Mouse (Mus musculus) ovary, postnatal 14 days (tissue): ENCODE measurements around the gene Tuft1.
"Not testable (repeated sequence)": the region's sequence is repeated elsewhere in the genome, so short reads cannot be mapped to it uniquely, and the experiment has no call there.

Experiments
- DNase-seq: peaks from one replicate; pipeline ENCODE4 v3.0.0; 2022; ENCODE audit warnings: low spot score

The Tuft1 gene

DNA sequence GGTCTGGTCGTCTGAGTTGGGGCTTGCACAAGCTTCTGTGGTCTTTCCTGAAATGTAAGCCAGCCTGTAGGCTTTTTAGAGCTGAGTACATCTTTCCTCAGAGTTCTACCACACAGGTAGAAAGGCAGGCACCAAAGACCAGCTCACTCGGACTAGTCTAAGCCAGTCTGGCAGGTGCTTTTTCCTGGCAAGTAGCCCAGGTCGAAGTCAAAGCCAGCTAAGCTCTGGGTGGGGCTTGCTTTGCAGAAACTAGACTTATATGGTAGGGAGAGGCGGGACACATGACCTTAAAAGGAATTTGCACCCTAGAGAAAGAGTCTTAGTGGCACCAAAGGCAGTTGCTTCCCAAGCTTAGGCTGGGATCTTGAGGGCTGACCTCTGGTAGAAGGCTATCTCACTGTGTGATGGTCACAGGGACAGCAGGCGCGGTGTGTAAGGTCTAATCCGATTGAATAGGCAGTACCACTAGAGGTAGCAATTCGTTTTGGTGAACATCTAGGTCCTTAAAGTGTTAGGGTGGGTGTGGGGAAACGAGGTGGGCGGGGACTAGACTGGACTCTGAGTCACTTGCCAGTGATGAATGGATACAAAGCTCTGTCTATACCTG is 573 bp upstream of the Tuft1 start:
- DNase-seq, result not testable (repeated sequence)

DNA sequence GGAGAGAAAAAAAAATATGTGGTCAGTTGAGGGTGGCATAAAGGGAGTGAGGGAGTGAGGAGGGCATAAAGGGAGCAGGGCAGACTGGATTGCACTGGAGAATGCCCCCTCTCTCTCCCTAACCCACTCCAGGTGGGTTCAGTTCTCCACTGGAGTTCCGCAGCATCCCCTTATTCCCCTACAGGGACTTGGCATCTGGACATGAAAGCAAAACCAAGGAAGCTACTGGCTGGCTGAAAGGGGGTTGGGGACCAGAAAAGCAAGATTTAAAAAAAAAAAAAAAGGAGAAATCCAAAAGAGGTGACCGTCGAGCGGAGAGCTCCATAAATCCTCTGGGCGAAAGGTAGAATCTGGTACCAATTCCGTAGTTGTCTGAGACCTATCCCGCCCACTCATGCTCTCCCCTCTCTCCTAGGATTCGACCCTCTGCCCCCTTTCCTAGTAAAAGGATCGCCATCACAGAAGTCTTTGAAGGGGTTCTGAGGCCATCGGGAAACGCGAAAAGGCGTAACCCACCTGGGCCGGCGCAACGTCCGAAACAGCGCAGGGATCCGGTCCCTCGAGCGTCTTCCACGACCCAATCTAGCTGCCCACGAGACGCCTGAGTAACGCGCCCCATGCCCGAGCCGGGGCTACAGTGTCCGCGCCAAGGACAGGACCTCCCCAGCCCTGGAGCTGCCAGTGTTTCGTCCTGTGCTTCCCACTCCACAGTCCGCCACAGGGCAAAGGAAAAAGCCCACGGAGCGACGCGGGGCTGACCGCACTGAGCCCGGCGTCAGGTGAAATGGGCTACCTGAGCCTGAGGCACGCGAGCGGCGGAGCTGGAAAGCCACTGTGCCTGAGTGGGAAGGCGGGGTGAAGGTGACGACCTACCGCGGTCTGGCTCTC is 576 bp downstream of the Tuft1 start:
- not testable (repeated sequence) for DNase-seq

DNA sequence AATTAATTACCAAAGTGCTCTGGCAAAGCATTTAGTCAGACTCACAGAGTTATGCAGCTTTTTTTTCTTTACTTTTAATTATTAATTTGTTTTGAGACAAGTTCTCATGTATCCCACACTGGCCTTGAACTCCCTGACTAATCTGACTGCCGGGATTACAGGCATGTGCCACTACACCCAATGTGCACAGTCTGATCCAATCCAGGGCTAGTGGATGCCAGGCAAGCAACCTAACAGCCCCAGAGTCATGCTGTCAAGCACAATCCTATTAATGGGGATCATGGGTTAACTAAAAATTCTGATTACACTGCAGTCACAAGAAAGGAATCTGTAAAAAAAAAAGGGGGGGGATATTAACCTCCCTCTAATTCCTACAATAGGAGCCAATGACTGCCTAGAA is 4.7 kb downstream of the Tuft1 start:
- not testable (repeated sequence) for DNase-seq

DNA sequence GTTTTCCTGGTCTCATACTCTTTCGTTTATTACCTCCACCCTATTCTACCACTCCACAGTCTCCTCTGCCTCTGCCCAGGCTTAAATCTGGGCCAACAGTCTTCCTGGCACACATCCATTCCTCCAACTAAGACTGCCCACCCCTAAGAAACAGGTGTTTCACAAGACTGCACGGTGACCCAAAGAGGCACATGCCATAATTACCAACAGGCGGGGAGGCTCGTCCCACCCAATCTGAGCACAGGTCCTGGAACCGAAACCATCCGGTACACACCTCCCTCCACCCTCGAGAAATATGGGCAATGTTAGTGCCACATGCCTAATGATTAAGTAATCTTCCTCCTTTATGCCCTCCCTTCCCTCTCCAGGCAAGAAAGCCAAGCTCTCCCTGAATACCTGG is 8.3 kb downstream of the Tuft1 start:
- no peak for DNase-seq

DNA sequence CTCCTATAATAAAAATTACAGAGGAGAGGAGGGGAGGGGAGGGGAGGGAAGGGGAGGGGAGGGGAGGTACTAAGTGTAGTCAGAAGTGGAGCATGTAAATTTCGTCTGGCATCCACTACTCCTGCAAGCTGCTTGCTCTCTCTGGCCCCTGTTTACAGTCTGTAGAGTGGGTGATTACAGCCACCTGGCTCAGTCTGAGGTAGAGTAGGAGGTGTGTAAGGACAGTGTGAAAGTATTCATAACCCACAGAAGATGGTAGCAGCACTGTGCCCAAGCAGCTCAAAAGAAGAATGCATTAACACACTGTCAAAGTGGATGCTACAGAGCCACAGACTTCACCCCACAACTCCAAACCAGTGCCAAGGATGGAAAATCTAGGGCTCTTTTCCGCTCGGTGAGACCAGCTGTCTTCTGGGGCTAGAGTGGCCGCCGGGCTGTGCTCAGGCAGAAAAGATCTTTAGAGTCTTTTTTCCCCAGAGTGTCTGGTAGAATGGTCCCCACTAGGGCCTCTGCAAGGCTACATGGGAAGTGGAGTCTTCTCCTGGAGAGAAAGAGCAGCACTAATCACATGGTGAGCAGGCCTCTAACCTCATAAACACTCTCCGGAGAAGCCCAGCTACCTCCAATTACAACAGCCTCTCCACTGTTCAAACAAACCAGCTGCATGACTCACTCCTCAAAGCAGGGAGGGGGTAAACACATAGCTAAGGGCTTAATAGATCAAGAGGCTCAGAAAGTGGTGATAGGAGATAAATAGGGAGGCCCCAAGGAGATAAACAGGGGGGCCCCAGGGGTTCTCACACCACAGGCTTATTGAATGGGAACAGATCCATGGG is 9.7 kb downstream of the Tuft1 start:
- no peak for DNase-seq

DNA sequence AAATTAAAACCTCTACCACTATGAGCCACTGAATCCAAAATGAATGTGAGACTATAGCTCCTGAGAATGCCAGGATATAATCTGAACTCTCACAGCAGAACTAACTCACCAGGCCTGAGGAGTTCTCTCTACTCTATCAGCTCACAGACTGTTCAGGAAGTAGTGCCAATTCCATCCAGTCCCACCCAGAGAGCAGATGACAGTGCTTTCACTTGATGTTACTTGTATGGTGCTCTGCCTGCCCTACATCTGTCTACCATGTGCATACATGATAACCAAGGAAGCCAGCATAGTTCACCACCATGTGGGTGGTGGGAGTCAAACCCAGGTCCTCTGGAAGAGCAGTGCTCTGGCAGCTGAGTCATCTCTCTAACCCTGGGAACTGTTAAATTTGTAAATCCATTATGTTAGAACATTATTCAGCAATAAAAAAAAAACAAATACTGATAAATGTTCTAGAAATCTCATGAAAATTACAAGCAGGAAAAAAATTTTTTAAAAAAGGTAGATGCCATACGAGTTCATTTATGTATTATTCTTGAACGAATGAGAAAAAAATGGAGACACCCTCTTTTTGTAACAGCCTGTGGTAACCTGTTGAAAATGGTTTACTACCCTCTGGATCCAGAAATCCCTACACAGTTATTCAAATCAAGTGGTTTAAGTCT is 16.0 kb downstream of the Tuft1 start, which contains the start of gene Gm10972:
TSS of gene Gm10972 (plus strand) at position 618 of the 668 bp plus-strand sequence.
- not testable (repeated sequence) for DNase-seq

DNA sequence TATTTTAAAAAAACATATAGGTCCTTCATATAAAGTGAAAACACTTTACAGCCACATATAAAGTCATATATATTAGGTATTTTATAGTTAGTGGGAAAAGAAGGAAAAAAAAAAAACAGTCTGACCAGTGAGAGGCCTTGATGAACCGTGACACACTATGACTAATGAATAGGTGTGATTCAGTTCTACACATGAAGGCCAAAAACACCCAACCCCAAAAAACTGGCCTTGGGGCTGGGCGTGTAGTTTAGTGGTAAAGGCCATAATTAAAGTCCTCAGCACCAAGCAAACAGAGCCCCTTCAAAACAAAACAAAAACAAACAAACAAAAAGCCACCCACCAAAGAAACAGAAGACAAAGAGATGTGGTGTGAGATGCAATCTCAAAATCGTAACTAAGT is 28.8 kb downstream of the Tuft1 start:
- no peak for DNase-seq

DNA sequence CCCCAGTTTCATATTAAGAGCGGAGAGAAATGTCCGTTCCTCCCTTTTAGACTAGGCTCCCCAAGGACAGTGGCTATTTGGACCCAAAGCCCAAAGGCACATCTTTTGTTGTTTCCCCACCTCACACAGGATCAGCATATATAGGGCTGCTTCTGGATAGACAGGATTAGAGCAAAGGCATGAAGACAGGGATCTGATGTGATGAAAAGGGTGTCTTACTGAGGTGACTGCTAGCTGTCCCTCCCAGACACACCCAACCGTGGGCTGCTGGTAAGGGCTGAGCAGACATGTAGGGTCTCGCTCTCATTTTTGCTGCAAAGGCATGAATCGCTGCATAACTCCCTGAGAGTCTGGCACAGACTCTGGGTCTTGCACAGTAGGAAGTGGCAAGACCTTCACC is 30.0 kb downstream of the Tuft1 start:
- DNase-seq, result no peak

DNA sequence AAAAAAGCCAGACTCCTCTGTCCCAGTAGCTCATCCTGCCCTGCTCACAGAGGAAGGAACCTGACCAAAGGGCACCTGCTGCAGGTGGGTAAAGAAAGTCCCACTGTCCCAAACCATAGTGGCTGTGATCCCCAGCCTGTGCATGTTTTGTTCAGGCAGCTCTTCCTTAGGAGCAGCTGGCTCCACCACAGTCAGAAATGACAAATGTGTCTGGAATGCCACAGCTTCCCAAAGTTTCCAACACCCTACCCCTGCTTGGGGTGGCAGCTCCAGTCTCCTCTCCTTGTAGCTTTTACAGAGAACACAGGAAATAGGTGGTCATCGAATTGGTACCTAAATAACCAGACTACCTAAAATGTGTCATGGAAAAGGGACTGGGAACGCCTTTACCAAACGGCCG is 34.4 kb downstream of the Tuft1 start:
- no peak for DNase-seq

DNA sequence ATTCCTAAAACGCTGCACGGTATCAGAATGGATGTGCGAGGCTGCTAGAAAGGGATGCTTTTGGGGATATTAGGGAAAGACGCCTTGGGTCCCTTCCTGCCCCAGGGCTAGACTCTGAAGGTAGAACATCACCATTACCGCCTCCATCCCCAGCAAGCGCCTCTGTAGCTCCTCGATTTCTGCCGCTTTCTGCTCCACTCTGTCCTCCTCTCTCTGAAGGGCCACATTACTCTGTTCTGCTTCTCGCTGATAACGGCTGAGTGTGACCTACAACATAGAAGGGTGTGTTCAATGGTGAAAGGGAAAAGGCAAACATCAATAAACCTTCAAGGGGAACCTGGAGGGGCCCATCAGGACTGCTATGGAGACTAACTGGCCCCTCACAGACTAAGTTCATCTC is 36.1 kb downstream of the Tuft1 start:
- DNase-seq, result no peak

DNA sequence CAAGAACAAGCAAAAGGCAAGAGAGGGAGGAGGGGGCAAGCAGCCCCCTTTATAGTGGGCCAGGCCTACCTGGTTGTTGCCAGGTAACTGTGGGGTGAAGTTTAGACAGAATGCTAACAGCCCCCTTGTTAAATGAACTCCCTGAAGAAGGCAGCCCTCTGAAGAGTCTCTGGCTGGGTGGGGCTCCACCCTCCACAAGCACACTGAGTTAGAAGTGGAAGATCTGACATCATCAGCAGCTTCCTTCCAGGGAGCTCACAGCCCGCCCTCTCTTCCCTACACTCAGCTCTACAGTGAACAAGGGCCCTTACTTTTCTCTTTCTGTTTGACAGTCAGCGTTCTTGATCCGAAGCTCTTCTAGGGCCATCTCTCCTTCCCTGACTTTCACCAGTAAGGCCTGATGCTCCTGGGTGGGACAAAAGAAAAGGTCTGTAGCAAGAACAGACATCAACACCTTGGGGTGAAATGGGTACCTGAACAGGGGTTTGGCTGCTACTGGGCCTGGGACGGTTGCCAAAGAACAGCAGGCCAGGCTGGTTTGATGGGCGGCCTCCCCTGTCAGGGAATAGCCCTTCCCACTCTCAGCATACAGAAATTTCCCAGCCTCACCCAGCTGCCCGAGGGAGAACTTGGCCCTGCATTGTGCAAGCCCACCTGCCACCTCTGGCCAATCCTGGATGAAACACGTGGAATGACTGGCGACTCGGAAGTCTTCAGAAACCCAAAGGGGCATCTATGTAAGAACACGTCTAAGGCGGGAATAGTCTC is 36.7 kb downstream of the Tuft1 start:
- no peak for DNase-seq

DNA sequence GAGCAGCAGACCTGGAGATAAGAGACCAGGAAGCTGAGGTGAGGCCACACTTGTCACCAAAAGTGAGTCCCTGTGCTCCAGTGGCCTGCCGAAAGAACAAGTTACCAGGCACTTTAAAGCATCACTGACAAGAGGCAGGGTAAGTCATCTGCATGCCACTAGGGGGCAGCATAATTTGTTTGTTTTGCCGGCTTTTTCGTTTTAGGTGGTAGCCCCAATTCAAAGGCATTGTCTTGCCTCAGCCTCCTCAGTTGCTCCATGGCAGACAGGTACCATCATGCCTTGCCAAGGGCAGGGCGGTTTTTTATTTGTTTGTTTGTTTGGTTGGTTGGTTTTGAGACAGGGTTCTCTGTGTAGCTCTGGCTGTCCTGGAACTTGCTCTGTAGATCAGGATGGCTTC is 42.0 kb downstream of the Tuft1 start:
- DNase-seq, result peak; percentile 20

DNA sequence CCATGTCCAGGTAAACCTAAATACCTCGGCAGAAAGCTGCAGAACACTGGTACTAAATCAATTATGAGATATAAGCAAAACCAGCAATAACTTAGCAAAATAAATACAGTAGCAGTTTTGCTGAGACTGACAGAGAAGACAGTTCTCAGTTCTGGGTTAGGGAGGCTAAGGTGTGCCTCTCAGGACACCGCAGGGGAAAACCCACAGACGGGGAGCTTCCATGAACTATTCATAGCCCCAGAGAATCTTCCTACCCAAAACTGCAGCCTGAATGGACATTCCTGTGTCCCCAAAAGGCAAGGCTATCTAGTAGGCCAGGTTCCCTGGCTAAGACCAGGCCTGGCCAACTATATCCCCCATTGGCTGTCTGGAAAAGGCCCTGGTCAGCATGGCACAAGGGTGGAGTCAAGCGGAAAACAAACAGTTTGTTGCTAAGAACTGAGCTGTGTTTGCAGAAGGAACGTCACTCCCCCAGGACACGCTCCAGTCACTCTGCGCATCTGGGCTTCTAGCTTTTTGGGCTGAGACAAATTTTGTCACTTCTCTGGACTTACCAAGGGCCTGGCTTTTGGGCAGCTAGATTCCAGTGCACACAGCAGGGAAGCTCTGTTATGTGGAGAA is 45.3 kb downstream of the Tuft1 start:
- no peak for DNase-seq

DNA sequence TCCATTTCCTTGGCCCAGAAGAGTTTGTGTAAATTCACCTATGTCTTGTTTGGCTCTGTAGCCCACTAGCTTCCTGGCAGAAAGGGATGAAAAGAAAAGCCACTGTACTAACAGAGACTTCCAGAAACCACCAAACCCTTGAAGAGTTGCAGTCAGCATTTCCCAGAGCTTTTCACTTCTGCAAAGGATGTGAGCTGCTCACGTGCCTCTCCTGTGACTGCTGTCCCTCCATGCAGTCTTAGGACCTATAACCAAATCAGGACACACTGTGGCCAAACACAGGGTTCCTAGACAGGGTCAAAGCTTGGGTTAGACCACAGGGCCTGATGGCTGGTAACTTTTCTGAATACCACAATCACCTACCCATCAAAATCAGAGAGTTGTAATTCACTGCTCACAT is 46.4 kb downstream of the Tuft1 start:
- no peak for DNase-seq

DNA sequence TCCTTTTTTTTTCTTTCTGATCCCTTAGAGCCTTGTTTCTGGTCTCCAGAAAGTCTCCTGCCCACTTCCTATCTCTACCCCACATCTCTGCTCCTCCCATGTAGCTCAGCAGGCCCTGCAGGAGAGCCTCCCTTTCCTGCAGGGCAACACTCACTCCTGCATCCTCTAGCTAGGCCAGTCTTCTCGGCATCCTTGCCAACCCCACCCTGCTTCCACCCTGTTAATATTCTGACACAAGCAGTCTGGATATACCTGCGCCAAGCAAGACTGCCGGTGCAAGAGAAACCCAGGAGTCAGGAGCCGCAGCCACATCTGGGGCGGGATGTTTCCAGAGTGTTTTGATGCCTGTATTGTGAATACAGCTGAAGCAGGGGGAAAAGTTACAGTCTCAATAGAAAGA is 46.8 kb downstream of the Tuft1 start:
- DNase-seq, result no peak

DNA sequence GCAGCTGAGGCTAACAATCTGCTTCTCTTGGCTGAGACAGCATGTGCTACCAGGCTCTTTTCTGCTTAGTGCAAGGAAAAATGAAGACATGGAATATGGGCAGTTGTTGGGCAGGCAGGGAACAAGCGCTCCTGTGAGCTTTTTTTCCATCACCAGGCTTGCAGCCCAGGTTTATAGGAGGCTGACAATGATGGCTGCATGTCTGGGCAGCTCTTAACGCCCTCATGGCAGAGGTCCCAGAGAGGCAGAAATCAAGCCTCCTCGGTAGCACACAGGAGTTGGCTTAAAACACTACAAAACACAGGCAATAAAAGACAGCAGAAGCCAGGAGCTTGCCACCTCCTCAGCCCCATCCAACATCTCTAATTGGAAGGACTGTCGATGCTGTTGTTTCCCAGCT is 47.3 kb downstream of the Tuft1 start:
- no peak for DNase-seq

DNA sequence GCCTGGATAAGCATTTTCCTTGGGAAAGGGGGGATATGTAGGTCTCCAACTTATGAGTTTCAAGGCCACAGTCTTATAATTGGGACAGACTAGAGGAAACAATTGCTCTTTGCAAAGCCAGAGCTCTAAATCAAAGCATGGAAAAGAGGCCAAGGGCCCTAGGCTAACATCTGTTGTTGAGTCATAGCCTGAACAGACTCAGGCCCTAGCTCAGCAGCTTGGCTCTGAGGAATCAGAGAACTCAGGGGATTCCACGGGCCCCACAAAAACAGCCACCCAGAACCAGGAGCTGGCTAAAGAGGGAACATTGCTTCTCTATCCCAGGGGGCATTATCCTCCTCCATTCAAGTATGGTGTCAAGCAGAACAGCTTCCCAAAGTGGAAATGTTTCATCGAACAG is 48.1 kb downstream of the Tuft1 start:
- DNase-seq, result no peak

DNA sequence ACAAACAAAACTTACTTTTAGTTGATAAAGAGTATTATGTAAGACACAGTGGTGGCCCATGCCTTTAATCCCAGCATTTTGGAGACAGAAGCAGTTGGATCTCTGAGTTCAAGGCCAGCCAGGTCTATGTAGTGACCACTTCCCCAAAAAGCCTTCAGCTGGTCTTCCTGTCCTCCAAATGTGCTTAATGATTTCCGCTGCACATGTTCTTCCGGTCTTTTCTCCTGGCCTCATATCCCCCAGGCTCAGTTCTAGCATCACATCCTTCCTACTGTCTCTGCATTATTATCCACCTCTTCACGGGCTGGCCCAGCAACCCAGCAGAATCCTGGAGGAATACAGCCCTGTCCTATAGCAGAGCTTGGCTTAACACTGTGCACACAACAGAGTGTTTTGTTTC is 49.1 kb downstream of the Tuft1 start:
- DNase-seq, result no peak

DNA sequence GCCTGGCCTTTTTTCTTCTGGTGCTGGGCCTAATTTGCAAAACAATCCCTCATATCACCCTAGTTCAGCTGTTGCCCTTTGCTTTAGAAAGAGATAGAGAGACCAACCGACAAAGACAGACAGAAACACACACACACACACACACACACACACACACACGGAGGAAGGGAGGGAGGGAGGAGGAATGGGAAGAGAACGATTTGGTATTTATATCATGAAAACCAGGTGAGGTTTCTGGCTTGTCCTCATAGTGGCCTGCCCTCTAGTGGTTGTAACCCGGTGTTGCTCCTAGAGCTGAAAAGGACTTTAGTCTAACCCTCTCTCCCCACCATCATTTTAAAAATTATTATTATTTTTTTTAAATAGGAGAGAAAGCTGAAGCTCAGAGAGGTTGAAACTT is 56.7 kb downstream of the Tuft1 start:
- DNase-seq, result no peak

DNA sequence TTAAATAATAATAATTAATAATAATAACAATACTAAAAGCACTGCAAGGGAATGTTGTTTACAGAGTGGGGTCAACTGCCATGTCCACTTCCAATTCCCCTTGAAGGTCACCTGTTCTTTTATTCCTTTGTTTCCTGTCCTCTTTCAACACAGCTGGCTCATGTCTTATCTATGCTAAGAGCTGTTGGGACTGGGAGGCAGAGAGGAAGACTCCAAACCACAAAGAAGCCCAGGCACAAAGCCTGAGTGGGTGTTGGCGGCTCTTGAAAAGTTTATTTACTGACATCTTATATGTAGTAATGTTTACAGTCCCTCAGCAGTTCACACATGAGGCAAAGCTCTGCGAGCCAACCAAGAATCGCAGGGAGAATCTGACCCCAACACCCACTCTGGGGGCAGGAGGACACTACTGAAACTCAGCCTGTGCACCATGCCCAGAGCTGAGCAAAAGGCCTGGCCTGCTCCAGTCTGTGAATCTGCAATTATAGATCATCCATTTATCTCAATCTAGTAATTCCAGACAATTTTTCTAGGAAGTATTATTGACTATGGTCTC is 61.4 kb downstream of the Tuft1 start:
- DNase-seq, result no peak

DNA sequence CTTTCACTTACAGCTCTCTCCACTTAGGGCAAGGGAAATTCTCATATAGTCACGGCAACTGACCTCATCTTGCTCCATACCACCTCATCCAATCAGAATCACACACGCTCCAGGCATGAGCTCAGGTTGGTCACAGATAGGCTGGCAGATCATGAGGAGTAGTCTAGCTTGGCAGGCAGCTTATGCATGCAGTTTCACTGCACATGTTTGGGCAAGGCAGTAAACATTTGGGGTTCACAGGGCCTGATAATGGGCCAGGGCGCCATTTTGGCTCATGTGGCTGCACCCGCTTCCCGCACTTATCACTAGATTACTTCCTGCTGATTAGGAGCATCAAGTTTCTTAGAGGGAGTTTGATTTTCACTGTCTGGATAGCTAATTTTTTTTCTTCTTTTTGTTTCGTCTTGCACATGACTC is 62.8 kb downstream of the Tuft1 start:
- DNase-seq, result no peak
